Mouse (Mus musculus) urinary bladder, postnatal 10 days (tissue): Measurements from ENCODE around the gene Rab33b.
"Not testable (repeated sequence)": the region's sequence is repeated elsewhere in the genome, so short reads cannot be mapped to it uniquely, and the experiment has no call there.

Experiments used
- DNase-seq: peaks from one replicate; pipeline ENCODE4 v3.0.0; 2022; ENCODE audit warnings: low spot score

The Rab33b gene

GRCm38 (mm10) chr3:51483741-51484359 is at the start of gene Rab33b:
TSS of gene Rab33b (plus strand) at chr3:51483920.
- peak; percentile 90 for DNase-seq

- DNase-seq, result not testable (repeated sequence)
Measured at GRCm38 (mm10) chr3:51434364-51434763, 49.4 kb upstream of the Rab33b start.

GRCm38 (mm10) chr3:51434871-51435595 is 48.7 kb upstream of the Rab33b start:
- DNase-seq, result no peak

DNA sequence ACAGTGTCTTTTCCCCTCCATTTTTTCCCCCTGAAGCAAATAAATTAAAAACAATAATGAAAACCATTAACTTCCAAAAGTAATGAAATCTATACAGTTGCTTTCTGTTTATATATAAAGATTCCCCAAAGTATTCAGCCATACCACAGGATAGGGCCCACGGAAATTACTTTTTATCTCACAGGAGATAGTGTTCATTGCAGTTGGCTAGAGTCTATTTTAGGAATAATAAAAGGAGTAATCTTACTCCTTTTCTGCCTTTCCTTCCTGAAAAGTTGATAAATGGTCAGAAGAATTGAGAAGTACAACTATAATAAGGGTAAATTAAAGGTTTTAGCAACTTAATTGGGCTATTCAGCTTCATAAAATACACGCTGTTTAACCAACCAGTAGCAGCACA is 15.2 kb upstream of the Rab33b start:
- no peak for DNase-seq

GRCm38 (mm10) chr3:51475706-51476105 is 8.0 kb upstream of the Rab33b start:
- no peak for DNase-seq

- DNase-seq, result no peak
Measured at GRCm38 (mm10) chr3:51479893-51480292, 3.8 kb upstream of the Rab33b start.

DNA sequence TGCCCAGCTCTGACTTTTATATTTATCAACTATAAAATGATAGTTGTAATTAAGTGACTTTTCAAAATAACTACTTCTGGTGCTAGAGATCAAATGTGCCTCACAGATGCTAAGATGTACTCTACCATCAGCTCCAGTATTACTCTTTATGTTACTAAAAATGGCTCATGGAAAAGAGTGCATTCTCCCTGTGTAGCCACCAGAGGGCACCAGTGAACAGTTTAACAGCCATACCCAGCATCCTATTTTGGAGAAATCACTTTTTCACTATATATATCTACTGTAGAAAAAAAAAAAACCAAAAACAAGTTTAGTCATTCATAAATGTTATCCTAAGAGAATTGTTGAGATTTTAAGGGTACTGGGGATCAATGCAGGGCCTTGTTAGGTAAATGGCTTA is 2.7 kb upstream of the Rab33b start:
- DNase-seq, result no peak

DNA sequence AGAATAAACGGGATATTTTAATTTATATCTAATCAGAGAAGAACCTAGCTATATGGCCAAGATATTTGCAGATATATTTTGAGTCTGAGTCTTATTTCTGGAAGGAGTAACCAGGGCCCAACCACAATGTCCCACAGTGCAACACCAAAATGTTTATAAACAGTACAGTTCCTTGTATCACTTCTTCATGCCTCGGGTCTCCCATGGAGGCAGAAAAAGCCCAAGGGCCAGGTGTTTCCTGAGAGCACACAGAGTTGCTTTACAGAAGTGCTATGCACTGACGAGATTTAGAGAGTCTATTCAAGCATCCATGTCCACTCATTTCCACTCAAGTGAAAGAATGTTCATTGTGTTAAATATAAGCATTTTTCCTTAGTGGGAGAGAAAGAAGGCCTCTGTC is 1.8 kb upstream of the Rab33b start:
- no peak for DNase-seq

- no peak for DNase-seq
Measured at GRCm38 (mm10) chr3:51482781-51483180, 939 bp upstream of the Rab33b start.

DNA sequence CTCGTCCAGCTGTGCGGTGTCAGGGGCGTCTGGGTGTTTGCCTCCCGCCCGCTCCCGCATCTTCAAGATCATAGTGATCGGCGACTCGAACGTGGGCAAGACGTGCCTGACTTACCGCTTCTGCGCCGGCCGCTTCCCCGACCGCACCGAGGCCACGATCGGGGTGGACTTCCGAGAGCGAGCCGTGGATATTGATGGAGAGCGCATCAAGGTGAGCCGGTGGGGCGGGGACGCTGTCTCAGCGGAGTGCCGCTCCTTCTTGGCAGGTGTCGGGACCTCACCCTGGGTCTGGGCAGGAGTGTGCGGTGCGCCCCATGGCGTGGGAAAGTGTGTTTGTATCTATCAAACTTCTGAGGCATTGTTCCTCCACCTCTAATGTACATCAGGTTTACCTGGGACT is 650 bp downstream of the Rab33b start:
- no peak for DNase-seq

GRCm38 (mm10) chr3:51485347-51485746 is 1.6 kb downstream of the Rab33b start:
- no peak for DNase-seq

DNA sequence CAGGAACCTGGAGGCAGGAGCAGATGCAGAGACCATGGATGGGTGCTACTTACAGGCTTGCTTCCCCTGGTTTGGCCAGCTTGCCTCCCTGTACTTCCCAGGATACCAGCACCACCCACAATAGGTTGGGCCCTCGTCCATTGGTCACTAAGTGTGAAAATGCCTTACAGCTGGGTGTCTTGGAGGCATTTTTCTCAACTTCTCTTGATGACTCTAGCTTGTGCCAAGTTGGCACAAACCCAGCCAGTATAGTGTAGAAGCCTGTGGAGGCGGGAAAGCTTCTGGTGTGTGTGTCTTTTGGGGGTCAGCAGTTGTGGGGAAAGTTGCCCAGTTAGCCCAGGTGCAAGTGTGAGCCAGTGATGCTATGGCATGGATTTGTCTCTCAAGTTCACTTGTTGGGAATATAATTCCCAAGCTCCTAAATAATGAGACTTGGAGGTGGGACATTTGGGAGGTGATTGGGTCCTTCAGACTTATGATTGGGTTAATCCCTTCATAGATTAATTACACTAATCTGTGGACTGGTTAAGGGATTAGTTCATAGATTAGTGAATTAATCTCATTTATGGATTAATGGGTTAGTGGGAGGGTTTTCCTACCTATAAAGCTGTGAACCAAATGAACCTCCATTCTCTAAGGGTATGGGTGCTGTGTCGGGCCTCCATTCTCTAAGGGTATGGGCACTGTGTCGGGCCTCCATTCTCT is 2.9 kb downstream of the Rab33b start:
- no peak for DNase-seq

DNA sequence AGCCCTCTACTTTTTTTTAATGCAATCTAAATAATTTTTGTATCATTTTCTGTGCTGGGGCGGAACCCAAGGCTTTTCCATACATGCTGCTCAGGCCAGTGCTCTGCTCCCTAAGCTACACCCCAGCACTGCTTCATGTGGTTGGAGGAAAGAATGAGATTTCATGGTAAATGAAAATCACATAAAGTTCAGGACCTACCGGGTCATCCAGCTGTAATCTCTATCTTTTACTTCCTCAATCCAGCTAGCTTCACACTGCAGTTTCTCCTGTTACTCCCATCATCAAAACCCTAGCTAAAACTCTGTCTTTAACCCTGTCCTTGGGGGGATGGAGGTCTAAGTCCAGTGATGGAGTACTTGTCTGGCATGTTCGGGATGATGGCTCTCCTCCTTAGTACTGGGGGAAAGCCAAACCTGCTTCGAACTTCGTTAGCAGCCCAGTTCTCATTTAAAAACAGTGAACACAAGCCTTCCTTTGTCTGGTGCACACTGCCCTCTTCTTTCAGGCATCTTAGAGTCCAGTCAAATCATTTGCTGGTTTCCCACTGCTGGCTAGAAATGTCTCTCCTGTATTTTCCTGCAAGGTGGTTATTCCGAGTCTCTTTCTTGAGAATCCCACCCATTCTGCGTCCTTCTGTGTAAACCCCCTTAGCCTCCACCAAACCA is 6.5 kb downstream of the Rab33b start:
- no peak for DNase-seq

GRCm38 (mm10) chr3:51493272-51493838 is 9.6 kb downstream of the Rab33b start:
- no peak for DNase-seq

GRCm38 (mm10) chr3:51494466-51494865 is 10.7 kb downstream of the Rab33b start:
- no peak for DNase-seq

GRCm38 (mm10) chr3:51495646-51496045 is 11.9 kb downstream of the Rab33b start:
- DNase-seq, result no peak

DNA sequence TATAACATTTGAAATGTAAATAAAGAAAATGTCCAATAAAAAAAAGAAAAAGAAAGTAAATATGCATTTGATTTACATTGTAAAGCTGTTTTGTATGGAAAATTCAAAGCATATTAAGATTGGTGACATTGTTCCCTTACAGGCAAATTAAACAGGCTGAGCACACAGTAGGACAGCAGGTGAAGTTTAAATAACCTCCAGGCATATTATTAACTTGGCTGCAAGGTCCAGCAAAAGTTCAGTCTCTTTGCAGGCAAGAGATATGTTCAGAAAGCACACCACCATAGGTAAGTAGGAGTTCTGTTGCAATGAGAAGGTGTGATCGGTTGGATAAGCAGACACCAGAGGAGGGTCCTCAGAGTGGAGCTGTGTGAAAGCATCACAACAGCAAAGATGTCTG is 14.3 kb downstream of the Rab33b start:
- no peak for DNase-seq

DNA sequence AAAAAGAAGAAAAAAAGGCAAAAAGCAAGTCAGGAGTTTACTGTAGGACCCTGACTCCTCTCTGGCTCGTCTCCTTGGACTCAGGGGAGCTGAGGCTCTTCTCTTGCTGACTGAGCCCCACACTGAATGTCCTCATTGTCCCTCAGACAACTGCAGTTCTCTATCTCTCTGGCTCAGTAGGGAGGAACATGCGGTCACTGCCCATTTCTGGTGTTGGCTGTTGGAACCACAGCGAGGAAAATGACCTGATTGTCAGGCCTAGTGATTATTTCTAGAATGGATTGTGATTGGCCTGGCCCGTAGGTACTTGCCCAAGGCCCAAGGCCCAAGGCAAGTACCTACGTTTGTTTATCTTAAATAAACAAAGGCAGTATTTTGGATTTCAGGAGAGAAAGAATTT is 14.9 kb downstream of the Rab33b start:
- no peak for DNase-seq

DNA sequence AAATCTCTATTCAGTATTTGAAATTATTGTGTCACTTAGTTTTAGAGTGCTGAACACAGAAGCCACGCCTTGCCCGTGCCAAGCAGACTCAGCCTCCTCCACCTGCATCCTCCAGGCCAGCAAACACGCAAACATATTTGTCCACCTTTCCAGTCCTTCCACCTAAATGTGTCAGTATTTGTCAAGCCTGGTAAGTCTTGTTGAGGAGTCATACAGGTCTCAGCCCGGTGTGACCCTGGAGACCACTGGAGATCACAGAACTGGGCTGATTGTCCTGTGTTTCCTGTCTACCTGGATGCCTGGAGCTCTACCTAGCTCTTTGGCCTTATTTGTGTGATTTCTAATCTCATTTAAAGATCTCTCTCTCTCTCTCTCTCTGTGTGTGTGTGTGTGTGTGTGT is 16.2 kb downstream of the Rab33b start:
- DNase-seq, result no peak

DNA sequence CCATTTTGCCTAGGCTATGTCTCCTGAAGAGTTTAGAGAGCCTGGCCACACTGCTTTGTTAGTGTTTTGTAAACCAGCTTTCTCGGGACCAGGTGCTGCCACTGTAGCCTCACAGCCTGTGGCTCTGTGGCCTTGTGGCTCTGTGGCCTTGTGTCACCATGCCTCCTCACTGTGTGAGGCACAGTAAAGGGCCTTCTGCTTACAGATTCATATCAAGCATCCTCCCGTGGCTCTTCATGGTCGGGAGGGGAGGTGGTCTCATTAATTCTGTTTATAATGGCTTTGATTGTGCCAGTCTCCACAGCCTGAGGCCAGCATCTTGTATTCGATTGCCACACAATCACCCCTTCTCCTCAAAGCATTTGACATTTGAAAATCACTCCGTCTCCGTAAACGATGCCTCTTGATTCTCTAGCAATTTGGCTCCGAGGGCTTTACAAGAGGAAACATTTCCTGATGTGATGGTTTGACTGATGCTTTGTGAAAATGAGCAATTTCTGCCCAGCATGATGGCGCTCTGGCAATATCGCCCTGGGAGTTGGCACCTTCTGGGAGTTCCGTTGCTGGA is 20.7 kb downstream of the Rab33b start:
- no peak for DNase-seq

DNA sequence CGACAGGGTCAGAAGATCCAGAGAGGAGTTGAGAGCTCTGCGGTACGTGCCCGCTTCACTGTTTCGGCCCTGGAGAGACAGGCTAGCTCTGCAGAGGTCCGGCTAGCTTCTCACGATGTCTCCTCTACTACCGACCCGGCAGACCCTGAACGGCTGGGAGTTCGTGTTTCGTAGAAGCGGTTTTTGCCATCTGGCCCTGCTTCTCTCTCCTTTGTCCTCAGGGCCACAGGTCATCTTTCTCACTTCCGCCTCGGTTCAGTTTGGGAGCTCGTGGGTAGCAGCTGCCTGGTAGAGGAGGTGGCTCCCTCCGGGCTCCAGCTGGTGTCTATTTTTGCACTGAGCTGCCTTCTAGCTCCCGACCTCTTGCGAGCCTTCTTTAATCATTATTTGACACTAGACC is 21.7 kb downstream of the Rab33b start:
- no peak for DNase-seq

GRCm38 (mm10) chr3:51510903-51511302 is 27.2 kb downstream of the Rab33b start:
- no peak for DNase-seq
